Mouse (Mus musculus) spleen, adult 2 months (tissue): ENCODE results near the gene Hpf1. TPM values are rescaled to one million over a fixed set of nuclear protein-coding genes. Genes with fewer than 3 reads are reported as not detected.

ENCODE experiments used
- DNase-seq, 2 experiments: peaks; one replicate each; pipeline versions ENCODE4 v3.0.0 to v3.0.0-alpha.2; 2012 to 2021; ENCODE audit warnings: low spot score in 2 of 2, low read depth in 1 of 2
- H3K27ac ChIP-seq: fragments of 200-500 bp; 2 replicates; pipeline ENCODE4 v1.5.1; 2012; ENCODE audit warnings: low read length, inconsistent platforms; ENCODE audit not compliant: insufficient read depth
- H3K27me3 ChIP-seq: fragments of 200-500 bp; 2 replicates; pipeline ENCODE4 v1.6.1; 2012; ENCODE audit warnings: mild to moderate bottlenecking, moderate library complexity, low read length, inconsistent platforms; ENCODE audit not compliant: control insufficient read depth, insufficient read depth
- H3K36me3 ChIP-seq: fragments of 200-500 bp; 2 replicates; pipeline ENCODE4 v1.6.1; 2012; ENCODE audit warnings: mild to moderate bottlenecking, low read length, inconsistent platforms; ENCODE audit not compliant: control insufficient read depth, insufficient read depth
- H3K4me1 ChIP-seq: fragments of 200-500 bp; 2 replicates; pipeline ENCODE4 v1.6.1; 2011; ENCODE audit warnings: inconsistent platforms; ENCODE audit not compliant: control insufficient read depth, insufficient read depth, insufficient read length
- H3K4me3 ChIP-seq: fragments of 200-500 bp; 2 replicates; pipeline ENCODE4 v1.5.1; 2011; ENCODE audit warnings: mild to moderate bottlenecking, inconsistent platforms; ENCODE audit not compliant: insufficient read depth, insufficient read length; ENCODE audit errors: extremely low read depth
- CTCF ChIP-seq: fragments of 200-500 bp; IDR thresholded peaks from 2 replicates; pipeline ENCODE4 v1.5.1; 2011; ENCODE audit warnings: mild to moderate bottlenecking, inconsistent platforms; ENCODE audit not compliant: insufficient read depth, insufficient read length, insufficient replicate concordance; ENCODE audit errors: extremely low read depth
- POLR2A ChIP-seq: fragments of 200-500 bp; IDR thresholded peaks from 2 replicates; pipeline ENCODE4 v1.6.1; 2011; ENCODE audit warnings: low read depth, low read length, inconsistent platforms
- WGBS: fragments of 180-500 bp; shearing (Covaris S2); methylation state at CpG from one replicate; pipeline ENCODE4 v1.1.7; 2018; 5-methylcytosine and 5-hydroxymethylcytosine counted together
- polyA plus RNA-seq: library from polyadenylated mRNA; depleted of rRNA; stranded (reverse); fragments of >200 nt; gene quantifications from 2 replicates; pipeline ENCODE4 v1.2.3, GENCODE M21; 2012

Hpf1 gene
- polyA plus RNA-seq, 1 experiment: 4.1 TPM

DNA sequence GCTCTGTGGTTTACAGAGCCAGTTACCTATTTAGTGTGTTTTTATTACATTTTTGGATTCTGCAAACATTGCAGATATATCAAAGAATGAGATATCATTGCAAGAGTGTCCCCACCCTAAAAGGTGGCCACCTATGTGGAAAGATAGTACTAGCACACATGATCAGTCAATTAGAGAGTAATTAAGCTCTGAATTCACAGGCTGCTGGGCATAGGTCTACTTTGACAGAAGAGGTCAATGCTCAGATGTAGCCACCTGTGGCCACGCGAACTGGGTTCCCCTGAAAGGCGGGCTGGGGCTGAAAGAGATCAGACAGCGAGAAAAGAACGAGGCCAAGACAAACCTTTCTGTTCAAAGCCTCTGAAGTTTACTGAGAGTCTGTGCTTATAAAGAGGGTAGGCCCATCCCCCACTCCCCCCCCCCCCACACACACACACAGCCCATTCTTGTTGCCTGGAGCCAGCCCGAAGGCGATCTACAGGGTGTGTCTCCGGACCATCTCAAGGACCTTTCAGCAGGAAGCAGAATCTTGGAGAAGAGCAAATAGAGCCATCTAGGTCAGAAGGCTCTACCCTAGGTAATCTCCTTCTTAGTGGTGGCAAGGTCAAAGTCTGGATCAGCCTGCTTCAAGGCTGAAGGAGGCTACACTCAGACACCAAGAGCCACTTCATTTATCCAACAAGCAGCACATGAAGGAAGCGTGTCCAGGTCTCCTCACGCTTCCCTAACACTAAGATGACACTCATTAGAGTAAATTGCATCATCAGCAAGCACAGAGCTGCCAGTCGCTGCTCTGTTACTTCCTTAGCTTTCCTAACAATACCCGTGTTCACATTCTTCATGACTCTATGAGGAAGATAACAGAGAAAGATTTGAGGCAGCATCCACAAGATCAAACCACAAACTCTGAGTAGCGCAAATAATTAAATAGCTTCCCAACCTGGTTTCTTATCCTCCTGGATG, 19.7 kb upstream of the Hpf1 start:
- DNase-seq: no peak
- H3K36me3 ChIP-seq: no peaks in the 10 kb centered on the region
- no peak overlapping the region for H3K4me3 ChIP-seq
- TF ChIP-seq CTCF (no peak), POLR2A (no peak)
- peaks cover 27% of the 10 kb centered on the region; the same call in 1 of the 2 replicates for H3K4me1 ChIP-seq
- no peaks in the 10 kb centered on the region for H3K27me3 ChIP-seq
- 75% methylated on average over 13 of the region's 13 CpGs for WGBS
- no peak overlapping the region for H3K27ac ChIP-seq

GRCm38 (mm10) chr8:60878617-60879016, 11.6 kb upstream of the Hpf1 start:
- no peak overlapping the region for H3K27ac ChIP-seq
- 92% methylated on average over 2 of the region's 2 CpGs for WGBS
- no peak for DNase-seq
- no peaks in the 10 kb centered on the region for H3K4me1 ChIP-seq
- H3K27me3 ChIP-seq: no peaks in the 10 kb centered on the region
- H3K4me3 ChIP-seq: no peak overlapping the region
- TF ChIP-seq POLR2A (no peak), CTCF (no peak)
- H3K36me3 ChIP-seq: no peaks in the 10 kb centered on the region

GRCm38 (mm10) chr8:60883419-60884137, 6.6 kb upstream of the Hpf1 start:
- no peak overlapping the region for H3K27ac ChIP-seq
- WGBS: 13% methylated on average over 4 of the region's 4 CpGs
- no peak overlapping the region for H3K4me3 ChIP-seq
- DNase-seq: no peak
- H3K36me3 ChIP-seq: no peaks in the 10 kb centered on the region
- no peaks in the 10 kb centered on the region for H3K4me1 ChIP-seq
- no peaks in the 10 kb centered on the region for H3K27me3 ChIP-seq
- TF ChIP-seq POLR2A (no peak), CTCF (no peak)

GRCm38 (mm10) chr8:60886736-60887135, 3.5 kb upstream of the Hpf1 start:
- H3K4me3 ChIP-seq: no peak overlapping the region
- no peak for DNase-seq
- no peaks in the 10 kb centered on the region for H3K27me3 ChIP-seq
- H3K27ac ChIP-seq: no peak overlapping the region
- H3K4me1 ChIP-seq: peaks cover 11% of the 10 kb centered on the region; the same call in 1 of the 2 replicates
- 85% methylated on average over 6 of the region's 6 CpGs for WGBS
- no peaks in the 10 kb centered on the region for H3K36me3 ChIP-seq
- no peak for TF ChIP-seq CTCF
- no peak for TF ChIP-seq POLR2A

- Histone ChIP-seq H3K4me1 (peaks cover 11% of the 10 kb centered on the region; the same call in 1 of the 2 replicates), H3K27ac (no peak overlapping the region), H3K4me3 (no peak overlapping the region), H3K27me3 (no peaks in the 10 kb centered on the region), H3K36me3 (no peaks in the 10 kb centered on the region)
- DNase-seq: no peak
- TF ChIP-seq POLR2A (no peak), CTCF (no peak)
- WGBS: 66% methylated on average over 11 of the region's 11 CpGs
Measured at GRCm38 (mm10) chr8:60889131-60889842, 931 bp upstream of the Hpf1 start.

DNA sequence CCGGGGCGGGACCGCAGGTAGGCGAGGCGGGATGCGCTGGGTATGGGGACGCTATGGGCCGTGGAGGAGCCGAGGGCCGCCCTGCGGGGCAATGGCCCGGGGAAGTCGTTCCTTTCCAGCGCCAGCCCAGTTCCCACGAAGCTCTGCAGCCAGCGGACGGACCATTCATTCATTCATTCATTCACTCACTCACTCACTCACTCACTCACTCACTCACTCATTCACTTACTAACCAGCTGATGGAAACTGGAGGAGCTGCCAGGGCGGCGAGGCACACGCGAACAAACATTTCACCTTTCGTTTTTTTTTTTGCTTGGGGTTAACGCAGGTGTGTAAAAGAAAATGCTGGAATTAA, 279 bp downstream of the Hpf1 start:
- Histone ChIP-seq H3K36me3 (peaks cover 3% of the 10 kb centered on the region), H3K4me3 (peak overlapping the region; percentile 96), H3K4me1 (peaks cover 11% of the 10 kb centered on the region; the same call in 1 of the 2 replicates), H3K27me3 (no peaks in the 10 kb centered on the region), H3K27ac (peak overlapping the region; percentile 36; the same call in 1 of the 2 replicates)
- no peak for TF ChIP-seq POLR2A
- TF ChIP-seq CTCF: no peak
- under 1% methylated on average over 19 of the region's 23 CpGs for WGBS
- DNase-seq: no peak
